Mouse (Mus musculus) limb, embryonic 14.5 days (tissue): ENCODE results near the gene C130060K24Rik. TPM values are rescaled to one million over a fixed set of nuclear protein-coding genes. Genes with fewer than 3 reads are reported as not detected.
A peak's percentile ranks its signal among the peaks of the same experiment; 100 is the strongest.

ENCODE experiments used
- ATAC-seq: fragments of 200-750 bp; cut with Nextera tagmentation; 2 replicates; pipeline ENCODE4 v1.8.0; 2017; ENCODE audit warnings: low read depth, moderate number of reproducible peaks, moderate TSS enrichment; ENCODE audit not compliant: low FRiP score
- DNase-seq: peaks from one replicate; pipeline ENCODE4 v3.0.0-alpha.2; 2015; ENCODE audit warnings: low spot score
- H3K27ac ChIP-seq: fragments of 300-500 bp; sonication (generic); replicated peaks from 2 replicates; pipeline ENCODE4 v1.5.1; 2014; ENCODE audit warnings: low read depth, mild to moderate bottlenecking, low read length, moderate library complexity, mixed read lengths
- H3K27me3 ChIP-seq: fragments of 300-500 bp; sonication (generic); 2 replicates; pipeline ENCODE4 v1.6.1; 2014; ENCODE audit warnings: low read length, mixed read lengths; ENCODE audit not compliant: control insufficient read depth, insufficient read depth
- H3K36me3 ChIP-seq: fragments of 300-500 bp; sonication (generic); 2 replicates; pipeline ENCODE4 v1.6.1; 2014; ENCODE audit warnings: mild to moderate bottlenecking, low read length, moderate library complexity, mixed read lengths; ENCODE audit not compliant: control insufficient read depth, insufficient read depth
- H3K4me1 ChIP-seq: fragments of 300-500 bp; sonication (generic); 2 replicates; pipeline ENCODE4 v1.6.1; 2014; ENCODE audit warnings: antibody characterized with exemption, low read length, mixed read lengths; ENCODE audit not compliant: control insufficient read depth, insufficient read depth
- H3K4me2 ChIP-seq: fragments of 300-500 bp; sonication (generic); replicated peaks from 2 replicates; pipeline ENCODE4 v1.6.1; 2014; ENCODE audit warnings: low read depth, mild to moderate bottlenecking, low read length, moderate library complexity; ENCODE audit not compliant: severe bottlenecking
- H3K4me3 ChIP-seq: fragments of 300-500 bp; sonication (generic); replicated peaks from 2 replicates; pipeline ENCODE4 v1.5.1; 2014; ENCODE audit warnings: low read length
- H3K9ac ChIP-seq: fragments of 300-500 bp; sonication (generic); 2 replicates; pipeline ENCODE4 v1.6.1; 2014; ENCODE audit warnings: mild to moderate bottlenecking, low read depth, low read length, moderate library complexity; ENCODE audit not compliant: severe bottlenecking
- H3K9me3 ChIP-seq: fragments of 300-500 bp; sonication (generic); 2 replicates; pipeline ENCODE4 v1.6.1; 2016; ENCODE audit warnings: low read length; ENCODE audit not compliant: control insufficient read depth
- POLR2A ChIP-seq: fragments of 200-500 bp; IDR thresholded peaks from 2 replicates; pipeline ENCODE4 v1.8.0; 2012; ENCODE audit warnings: inconsistent platforms, mild to moderate bottlenecking, moderate library complexity, borderline replicate concordance; ENCODE audit not compliant: insufficient read depth, insufficient read length; ENCODE audit errors: extremely low read depth
- WGBS: fragments of 180-500 bp; shearing (Covaris S2); extraction: QIAGEN DNeasy Blood & Tissue Kit; methylation state at CpG from one replicate; pipeline ENCODE4 v1.1.7; 2014; 5-methylcytosine and 5-hydroxymethylcytosine counted together
- polyA plus RNA-seq, 2 experiments: library from polyadenylated mRNA; depleted of rRNA in 1 of 2; stranded (reverse) in 1 of 2; unstranded in 1 of 2; fragments of >200 nt; fragmentation: Nextera tagmentation in 1 of 2; extraction: Ambion mirVana in 1 of 2; gene quantifications; 2 replicates each; pipeline versions ENCODE4 v1.2.1 to v1.2.3; 2012 to 2014

The C130060K24Rik gene
- polyA plus RNA-seq, 2 experiments, result 0.08 to 0.36 TPM

DNA sequence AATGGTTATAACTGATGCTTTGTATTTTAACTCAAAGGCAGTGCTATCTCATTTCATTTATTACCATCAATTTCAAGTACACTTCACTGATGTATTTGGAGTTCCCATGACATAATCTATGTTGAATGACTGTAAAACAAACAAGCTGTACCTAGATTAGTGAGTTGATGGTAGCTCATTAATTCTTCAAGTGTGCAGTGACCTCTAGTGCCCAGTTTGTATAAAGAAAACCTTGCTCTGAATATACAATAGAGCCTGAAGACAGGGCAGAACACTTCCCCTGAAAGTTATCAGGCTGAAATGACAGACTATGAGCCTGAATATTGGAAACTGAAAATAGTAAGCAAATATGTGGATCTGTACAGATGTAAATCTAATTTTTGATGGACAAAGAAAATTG, 72.6 kb downstream of the C130060K24Rik start:
- H3K27me3 ChIP-seq, result no peaks in the 10 kb centered on the region
- no peak for ATAC-seq
- no peaks in the 10 kb centered on the region for H3K36me3 ChIP-seq
- no peak overlapping the region for H3K9ac ChIP-seq
- peak; percentile 69 for DNase-seq
- no peak for TF ChIP-seq POLR2A
- no peak overlapping the region for H3K4me3 ChIP-seq
- H3K27ac ChIP-seq, result no peak overlapping the region
- H3K9me3 ChIP-seq, result no peaks in the 10 kb centered on the region
- H3K4me2 ChIP-seq, result no peak overlapping the region
- H3K4me1 ChIP-seq, result no peaks in the 10 kb centered on the region

DNA sequence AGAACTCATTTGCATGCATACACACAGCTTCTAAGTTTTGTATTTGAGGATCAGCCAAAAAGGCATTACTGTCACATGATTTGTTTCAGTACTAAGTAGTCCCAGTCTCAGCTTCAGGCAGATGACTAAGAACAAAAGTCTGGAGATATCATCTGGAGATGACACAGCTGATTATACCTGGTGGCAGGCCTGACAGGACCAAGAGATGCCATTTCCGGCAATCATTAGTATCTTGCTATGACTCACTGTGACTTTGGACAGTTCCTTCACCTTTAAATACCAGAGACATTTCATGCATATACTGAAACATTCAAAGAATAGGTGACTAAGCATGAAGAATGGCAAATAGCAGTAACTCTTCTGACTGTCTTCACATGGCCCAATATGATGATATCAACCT, 84.4 kb downstream of the C130060K24Rik start:
- TF ChIP-seq POLR2A, result no peak
- DNase-seq (no peak), ATAC-seq (no peak)
- H3K36me3 ChIP-seq, result no peaks in the 10 kb centered on the region
- no peak overlapping the region for H3K27ac ChIP-seq
- H3K4me3 ChIP-seq, result no peak overlapping the region
- WGBS, result 83% methylated on average over 1 of the region's 1 CpGs
- H3K9me3 ChIP-seq, result no peaks in the 10 kb centered on the region
- H3K27me3 ChIP-seq, result no peaks in the 10 kb centered on the region
- no peak overlapping the region for H3K4me2 ChIP-seq
- no peaks in the 10 kb centered on the region for H3K4me1 ChIP-seq
- H3K9ac ChIP-seq, result no peak overlapping the region

- WGBS, result 81% methylated on average over 5 of the region's 5 CpGs
- no peak for ATAC-seq
- no peak for TF ChIP-seq POLR2A
Measured at GRCm38 (mm10) chr6:65470320-65470719, 89.4 kb downstream of the C130060K24Rik start.

DNA sequence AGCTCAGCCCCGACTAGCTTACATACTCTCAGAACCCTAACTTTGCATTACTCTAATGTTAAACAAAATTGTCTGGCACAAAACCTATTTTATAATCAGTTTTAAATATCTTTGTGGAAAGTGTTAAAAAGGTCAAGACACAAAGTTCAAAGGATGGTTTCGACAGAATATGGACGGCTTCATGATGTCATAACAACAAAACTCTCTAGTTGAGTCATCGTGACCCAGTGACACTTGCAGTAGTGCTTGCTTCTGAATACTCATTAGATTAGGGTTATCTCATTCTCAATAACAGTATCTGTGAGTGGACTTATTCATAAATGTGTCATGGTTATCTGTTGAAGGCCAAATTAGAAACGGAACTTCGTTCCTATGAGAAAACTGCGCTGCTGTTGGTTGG, 91.5 kb downstream of the C130060K24Rik start:
- Histone ChIP-seq H3K27me3 (no peaks in the 10 kb centered on the region), H3K9me3 (no peaks in the 10 kb centered on the region), H3K36me3 (no peaks in the 10 kb centered on the region), H3K4me3 (no peak overlapping the region), H3K9ac (no peak overlapping the region), H3K4me1 (no peaks in the 10 kb centered on the region), H3K4me2 (no peak overlapping the region), H3K27ac (no peak overlapping the region)
- 90% methylated on average over 7 of the region's 7 CpGs for WGBS
- TF ChIP-seq POLR2A, result no peak
- DNase-seq (no peak), ATAC-seq (no peak)

More at GRCm38 (mm10) chr6:65470320-65470719, 89.4 kb downstream of the C130060K24Rik start:
- Histone ChIP-seq H3K4me3 (no peak overlapping the region), H3K4me1 (no peaks in the 10 kb centered on the region), H3K36me3 (no peaks in the 10 kb centered on the region), H3K9me3 (no peaks in the 10 kb centered on the region), H3K27ac (no peak overlapping the region), H3K27me3 (no peaks in the 10 kb centered on the region), H3K9ac (no peak overlapping the region), H3K4me2 (no peak overlapping the region)
- DNase-seq, result no peak

DNA sequence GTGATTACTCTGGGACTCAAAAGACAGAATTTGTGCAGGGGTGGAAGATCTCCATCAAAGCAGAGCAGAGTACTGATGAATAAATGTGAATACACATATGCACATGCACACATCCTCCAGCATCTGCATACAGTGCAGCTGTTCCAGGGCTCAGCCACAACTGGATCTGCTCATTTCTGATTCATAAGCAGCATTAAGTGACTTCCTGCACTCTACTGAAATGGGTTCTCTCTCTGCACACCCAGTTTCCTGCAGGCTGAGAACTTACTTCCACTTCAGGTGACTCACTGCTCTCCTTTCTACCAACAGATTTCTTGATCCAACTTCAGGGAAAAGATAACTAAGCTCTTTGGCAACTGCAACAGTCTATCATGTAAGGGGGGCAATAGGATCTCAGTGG, 117.9 kb downstream of the C130060K24Rik start:
- H3K27ac ChIP-seq, result no peak overlapping the region

More for the DNA sequence above, 117.9 kb downstream of the C130060K24Rik start:
- no peaks in the 10 kb centered on the region for H3K36me3 ChIP-seq
- H3K4me2 ChIP-seq, result no peak overlapping the region
- H3K4me3 ChIP-seq, result no peak overlapping the region
- no peak for DNase-seq
- no peaks in the 10 kb centered on the region for H3K27me3 ChIP-seq
- no peak for ATAC-seq
- no peaks in the 10 kb centered on the region for H3K9me3 ChIP-seq
- H3K9ac ChIP-seq, result no peak overlapping the region
- no peaks in the 10 kb centered on the region for H3K4me1 ChIP-seq
- TF ChIP-seq POLR2A, result no peak

Other genes with a start within 250 kb of the C130060K24Rik start
- gene Hpgds, start 236.2 kb upstream of the C130060K24Rik start, polyA plus RNA-seq (2012; rRNA removed), result 7.6 and 7.7 TPM in 2 replicates
- gene Hpgds, start 236.2 kb upstream of the C130060K24Rik start, polyA plus RNA-seq (2014; fragmentation: Nextera tagmentation; extraction: Ambion mirVana), result 10.0 and 11.4 TPM in 2 replicates
- 0.09 and 0.70 TPM in 2 replicates for gene Tnip3, start 144.2 kb downstream of the C130060K24Rik start, polyA plus RNA-seq (2012; rRNA removed)
- gene Tnip3, start 144.2 kb downstream of the C130060K24Rik start, polyA plus RNA-seq (2014; fragmentation: Nextera tagmentation; extraction: Ambion mirVana), result 0.15 TPM in 1 of 2 replicates, not detected in the other